Mouse (Mus musculus) liver, embryonic 18 days (tissue): Measurements from ENCODE around the gene Samd15. TPM values are rescaled to one million over a fixed set of nuclear protein-coding genes. Genes with fewer than 3 reads are reported as not detected.

Experiments
- polyA plus RNA-seq: library from polyadenylated mRNA; depleted of rRNA; stranded (reverse); fragments of >200 nt; gene quantifications from 2 replicates; pipeline ENCODE4 v1.2.3, GENCODE M21; 2012; rRNA removed

Gene Samd15
- polyA plus RNA-seq, result 0.06 and 0.15 TPM in 2 replicates

GRCm38 (mm10) chr12:87199206-87199972 is at the start of gene Samd15:
Gene Samd15 (plus strand): TSS chr12:87199723.

GRCm38 (mm10) chr12:87199973-87200586 is 557 bp downstream of the Samd15 start, which contains the start of gene Tmed8:
Gene Tmed8 (minus strand): TSS chr12:87200454.

DNA sequence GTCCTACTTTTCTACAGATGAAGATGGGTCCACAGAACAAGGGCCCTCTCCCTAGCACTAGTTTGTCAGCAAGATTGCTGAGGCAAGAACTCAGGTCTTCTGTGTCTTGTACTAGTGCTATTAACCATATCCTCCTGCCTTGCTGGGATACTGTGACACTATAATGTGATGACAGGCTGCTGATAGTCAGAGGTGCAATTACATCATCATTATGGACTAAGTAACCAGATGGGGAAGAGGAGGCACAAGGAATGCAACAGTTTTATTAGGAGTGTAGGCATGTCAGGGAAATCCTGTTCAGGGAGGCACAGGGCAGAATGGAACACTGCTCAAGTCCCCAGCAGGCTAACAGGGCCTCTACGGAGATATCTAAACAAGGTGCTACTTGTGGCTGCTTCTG is 39.1 kb downstream of the Samd15 start, which contains the start of gene Noxred1:
Noxred1 (minus strand) TSS at position 101 of the 400 bp plus-strand sequence.

Other genes starting within 250 kb of the Samd15 start
- not detected in 2 replicates for gene Zdhhc22, start 209.3 kb upstream of the Samd15 start, polyA plus RNA-seq
- gene Tmem63c, start 178.4 kb upstream of the Samd15 start, polyA plus RNA-seq, result 0.01 TPM in 2 replicates
- 0.10 and 0.15 TPM in 2 replicates for gene Ngb, start 97.2 kb upstream of the Samd15 start, polyA plus RNA-seq
- gene Gstz1, start 52.6 kb upstream of the Samd15 start, polyA plus RNA-seq, result 274 and 311 TPM in 2 replicates
- gene Pomt2, start 51.8 kb upstream of the Samd15 start, polyA plus RNA-seq, result 4.1 and 4.5 TPM in 2 replicates
- gene Tmed8, start 731 bp downstream of the Samd15 start, polyA plus RNA-seq, result 0.66 and 0.71 TPM in 2 replicates
- 0.32 and 0.43 TPM in 2 replicates for gene Noxred1, start 39.0 kb downstream of the Samd15 start, polyA plus RNA-seq
- gene Vipas39, start 66.5 kb downstream of the Samd15 start, polyA plus RNA-seq, result 9.5 and 9.7 TPM in 2 replicates
- 84.9 and 88.1 TPM in 2 replicates for gene Ahsa1, start 66.8 kb downstream of the Samd15 start, polyA plus RNA-seq
- gene Ism2, start 100.0 kb downstream of the Samd15 start, polyA plus RNA-seq, result 0.09 and 0.18 TPM in 2 replicates
- gene Sptlc2, start 188.6 kb downstream of the Samd15 start, polyA plus RNA-seq, result 13.5 and 14.3 TPM in 2 replicates
- gene Slirp, start 244.2 kb downstream of the Samd15 start, polyA plus RNA-seq, result 32.5 and 32.8 TPM in 2 replicates
- gene Alkbh1, start 244.3 kb downstream of the Samd15 start, polyA plus RNA-seq, result 12.8 and 17.1 TPM in 2 replicates